Mouse (Mus musculus) myocyte (in vitro differentiated cells): ENCODE data around the gene Tcf7. TPM values are rescaled to one million over a fixed set of nuclear protein-coding genes. Genes with fewer than 3 reads are reported as not detected.
A peak's percentile ranks its signal among the peaks of the same experiment; 100 is the strongest.

Experiments
- H3K27me3 ChIP-seq: one replicate; pipeline ENCODE4 v1.6.1; 2011; ENCODE audit not compliant: control insufficient read depth, insufficient read depth, insufficient read length
- H3K36me3 ChIP-seq: one replicate; pipeline ENCODE4 v1.6.1; 2011; ENCODE audit not compliant: control insufficient read depth, insufficient read depth
- H3K4me2 ChIP-seq: one replicate; pipeline ENCODE4 v1.6.1; 2011; ENCODE audit warnings: low read depth, control low read depth
- H3K4me3 ChIP-seq: one replicate; pipeline ENCODE4 v1.5.1; 2011; ENCODE audit warnings: mild to moderate bottlenecking, control low read depth, moderate library complexity
- H3K79me2 ChIP-seq: one replicate; pipeline ENCODE4 v1.6.1; 2011; ENCODE audit not compliant: control insufficient read depth, insufficient read depth
- H3ac ChIP-seq: one replicate; pipeline ENCODE4 v1.6.1; 2011; ENCODE audit not compliant: control insufficient read depth, insufficient read length
- CEBPB ChIP-seq: IDR thresholded peaks from 2 replicates; pipeline ENCODE4 v1.6.1; 2011; ENCODE audit warnings: mild to moderate bottlenecking, moderate library complexity; ENCODE audit not compliant: poor library complexity, insufficient read depth, severe bottlenecking
- E2F4 ChIP-seq: IDR thresholded peaks from one replicate; pipeline ENCODE4 v1.6.1; 2011; ENCODE audit warnings: mild to moderate bottlenecking, control low read depth, moderate library complexity; ENCODE audit not compliant: insufficient read depth
- MAX ChIP-seq: IDR thresholded peaks from one replicate; pipeline ENCODE4 v1.6.1; 2011; ENCODE audit warnings: low read depth, mild to moderate bottlenecking, control low read depth
- MYOG ChIP-seq, 3 experiments: IDR thresholded peaks; one replicate each; pipeline ENCODE4 v1.6.1; 2011; ENCODE audit warnings: control low read depth in 2 of 3, low read depth in 2 of 3, mild to moderate bottlenecking in 2 of 3; ENCODE audit not compliant: insufficient read length in 2 of 3, control insufficient read depth in 1 of 3, insufficient read depth in 1 of 3
- POLR2A ChIP-seq: IDR thresholded peaks from one replicate; pipeline ENCODE4 v1.6.1; 2011; ENCODE audit warnings: low read depth, mild to moderate bottlenecking, control low read depth, moderate library complexity; ENCODE audit not compliant: insufficient read length
- POLR2AphosphoS2 ChIP-seq: IDR thresholded peaks from one replicate; pipeline ENCODE4 v1.6.1; 2011; ENCODE audit warnings: low read depth, control low read depth; ENCODE audit not compliant: insufficient read length
- REST ChIP-seq: IDR thresholded peaks from one replicate; pipeline ENCODE4 v1.6.1; 2011; ENCODE audit warnings: mild to moderate bottlenecking, control low read depth, moderate library complexity; ENCODE audit not compliant: insufficient read depth, insufficient read length
- SRF ChIP-seq: IDR thresholded peaks from one replicate; pipeline ENCODE4 v1.6.1; 2011; ENCODE audit warnings: low read depth; ENCODE audit not compliant: control insufficient read depth, insufficient read length
- TCF12 ChIP-seq: IDR thresholded peaks from one replicate; pipeline ENCODE4 v1.6.1; 2011; ENCODE audit warnings: mild to moderate bottlenecking, control low read depth; ENCODE audit not compliant: poor library complexity, insufficient read depth, severe bottlenecking
- TCF3 ChIP-seq: IDR thresholded peaks from one replicate; pipeline ENCODE4 v1.6.1; 2011; ENCODE audit warnings: low read depth, control low read depth; ENCODE audit not compliant: insufficient read length
- USF1 ChIP-seq: IDR thresholded peaks from one replicate; pipeline ENCODE4 v1.6.1; 2011; ENCODE audit warnings: low read depth, mild to moderate bottlenecking, control low read depth, moderate library complexity
- polyA plus RNA-seq: library from polyadenylated mRNA; unstranded; fragments of >200 nt; fragmentation: generic; extraction: Trizol; gene quantifications from one replicate; pipeline ENCODE4 v1.2.1, GENCODE M21; 2012; ENCODE audit warnings: missing spikeins

Gene Tcf7
- 17.3 TPM for polyA plus RNA-seq

DNA sequence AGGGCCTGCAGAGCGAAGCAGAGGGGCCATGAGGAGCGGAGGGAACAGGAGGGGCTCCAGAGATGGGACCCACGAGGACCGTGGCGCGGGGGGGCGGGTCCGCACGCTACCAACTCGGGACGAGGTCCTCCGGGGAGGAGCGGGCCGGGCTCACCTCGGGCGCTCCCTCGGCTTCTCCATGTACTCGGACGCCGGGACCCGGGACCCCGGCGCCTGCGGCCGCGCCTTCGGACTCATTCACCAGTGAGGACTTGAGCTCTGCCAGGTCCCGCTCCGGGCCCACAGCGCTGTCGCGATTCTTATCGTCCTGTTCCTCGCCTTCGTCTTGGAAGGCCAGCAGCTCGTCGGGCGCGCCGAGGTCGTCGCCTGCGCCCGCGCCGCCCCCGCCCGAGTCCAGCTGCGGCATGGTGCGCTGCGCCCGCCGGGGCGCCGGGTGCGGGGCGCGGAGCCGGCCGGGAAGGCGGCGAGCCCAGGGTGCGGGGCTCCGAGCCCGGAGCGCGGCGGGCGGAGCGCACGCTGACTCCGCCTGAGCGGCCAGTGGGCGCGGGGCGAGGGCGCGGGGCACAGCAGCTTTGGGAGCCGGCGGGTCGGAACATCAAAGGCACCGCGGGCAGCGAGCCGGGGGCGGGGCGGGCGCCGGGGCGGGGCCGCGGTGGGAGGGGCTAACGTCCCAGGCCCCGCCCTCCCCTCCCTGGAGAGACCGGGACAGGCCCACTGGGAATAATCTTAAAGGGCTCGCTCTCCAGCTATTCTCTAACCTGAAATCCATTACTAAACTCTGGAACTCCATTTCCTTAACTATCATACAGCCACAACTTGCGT, at the start of gene Tcf7:
Tcf7 (minus strand) TSS at position 241 of the 822 bp plus-strand sequence.
- Histone ChIP-seq H3K4me2 (peak within 1 kb of the TSS; percentile 85), H3K27me3 (no peaks in the 10 kb centered on the region), H3ac (peak within 1 kb of the TSS; percentile 74), H3K36me3 (peaks cover 5% of the 10 kb centered on the region), H3K4me3 (peak within 1 kb of the TSS; percentile 55), H3K79me2 (peaks cover 3% of the 10 kb centered on the region)
- TF ChIP-seq MYOG (IDR thresholded peaks at IDR 0.05; ENCODE audit: control insufficient read depth in 1 of 3, insufficient read depth in 1 of 3, insufficient read length in 2 of 3, low read depth in 2 of 3): peak in 1 of 3 experiments; percentile 38
- peak; percentile 51 for TF ChIP-seq POLR2AphosphoS2
- peak; percentile 63 for TF ChIP-seq POLR2A
- no peak for TF ChIP-seq MAX

DNA sequence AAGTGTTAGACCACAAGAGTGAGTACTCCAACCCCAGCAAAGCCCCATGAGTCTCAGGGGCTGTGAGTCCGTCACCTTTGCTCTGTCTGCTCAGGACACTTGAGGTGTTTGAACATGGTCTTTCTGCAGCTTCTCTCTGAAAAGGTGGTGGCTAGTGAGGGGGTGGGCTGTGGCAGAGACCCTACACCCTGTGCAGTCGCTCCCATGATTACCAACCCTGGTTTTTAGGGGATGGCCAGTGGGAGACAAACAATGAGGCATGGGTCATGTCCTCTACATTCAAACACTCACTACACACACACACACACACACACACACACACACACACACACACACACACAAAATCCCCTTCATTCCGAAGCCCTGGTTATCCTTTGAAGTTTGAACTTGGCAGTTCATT, 44.5 kb upstream of the Tcf7 start:
- TF ChIP-seq TCF3 (no peak), CEBPB (no peak), USF1 (no peak), SRF (no peak), MAX (no peak)
- Histone ChIP-seq H3K36me3 (no peaks in the 10 kb centered on the region), H3K4me3 (no peak overlapping the region), H3K27me3 (no peaks in the 10 kb centered on the region), H3ac (no peak overlapping the region), H3K4me2 (no peak overlapping the region), H3K79me2 (no peaks in the 10 kb centered on the region)

DNA sequence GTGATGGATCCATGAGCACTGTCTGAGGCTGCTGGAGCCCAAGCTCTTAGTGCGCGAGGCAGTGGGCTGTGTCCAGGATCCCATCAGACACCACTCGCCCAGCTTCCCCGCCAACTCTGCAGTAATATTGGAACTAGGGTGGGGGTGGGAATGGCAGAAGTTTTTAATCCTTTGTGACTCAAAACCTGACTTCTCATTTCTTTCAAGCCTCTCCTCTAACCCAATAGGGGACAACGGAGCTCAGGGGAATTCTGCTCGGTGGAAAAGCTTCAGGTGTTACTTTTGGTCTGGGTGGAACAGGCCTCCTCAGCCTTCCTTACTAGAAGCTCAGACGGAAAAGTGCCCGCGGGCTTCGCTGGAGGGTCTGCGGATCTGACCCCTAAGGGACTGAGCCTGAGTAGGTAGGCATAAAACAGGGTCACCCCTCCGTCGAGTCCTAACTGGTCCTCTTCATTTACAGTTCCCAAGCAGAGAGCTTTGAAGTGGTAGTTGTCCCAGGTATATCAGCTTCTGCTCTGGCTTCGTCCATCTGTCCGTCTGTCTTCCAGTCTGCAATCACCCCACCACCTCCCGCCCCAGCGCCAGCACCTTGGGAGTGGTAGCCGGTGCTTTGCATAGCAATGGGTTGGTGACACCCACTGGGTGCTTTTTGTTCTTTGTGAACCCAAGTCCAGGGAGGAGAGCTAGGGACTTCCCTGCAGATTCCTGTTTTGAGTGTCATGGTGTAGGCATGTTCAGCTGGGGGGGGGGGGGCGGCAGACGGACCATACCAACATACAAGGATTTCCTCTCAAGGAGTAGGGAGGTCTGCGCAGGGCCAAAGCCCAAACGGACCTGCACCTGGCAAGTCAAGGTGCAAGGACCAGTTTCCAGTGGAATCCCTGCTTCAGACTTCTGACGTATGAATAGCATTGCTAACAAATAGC, 41.9 kb upstream of the Tcf7 start:
- no peaks in the 10 kb centered on the region for H3K27me3 ChIP-seq
- no peak overlapping the region for H3K4me2 ChIP-seq
- no peak for TF ChIP-seq POLR2A
- no peak for TF ChIP-seq MAX
- TF ChIP-seq TCF12: no peak
- TF ChIP-seq REST: no peak
- no peaks in the 10 kb centered on the region for H3K79me2 ChIP-seq
- H3ac ChIP-seq: no peak overlapping the region
- no peaks in the 10 kb centered on the region for H3K36me3 ChIP-seq
- H3K4me3 ChIP-seq: no peak overlapping the region

DNA sequence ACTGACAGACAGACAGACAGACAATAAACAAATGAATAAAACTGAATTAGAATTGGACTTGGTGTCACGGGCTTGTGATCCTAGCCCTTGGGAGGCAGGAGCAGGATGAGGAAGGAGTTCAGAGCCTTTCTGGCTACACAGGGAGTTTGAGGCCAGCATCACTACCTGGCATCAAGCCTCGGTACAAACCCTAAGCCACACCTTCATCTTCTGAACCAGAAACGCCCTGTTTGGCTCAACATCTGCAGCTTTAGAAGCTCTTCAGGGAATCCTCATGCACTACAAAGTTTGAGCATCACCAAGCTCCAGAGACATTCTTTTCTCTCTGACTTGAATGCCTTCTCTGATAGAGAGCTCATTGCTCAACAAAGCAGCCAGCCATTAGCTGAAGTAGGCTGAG, 38.7 kb upstream of the Tcf7 start:
- no peaks in the 10 kb centered on the region for H3K79me2 ChIP-seq
- H3ac ChIP-seq: no peak overlapping the region
- TF ChIP-seq MYOG (IDR thresholded peaks at IDR 0.05; ENCODE audit: control insufficient read depth in 1 of 3, insufficient read depth in 1 of 3, insufficient read length in 2 of 3, low read depth in 2 of 3) (no peak), CEBPB (no peak), TCF12 (no peak), REST (no peak), TCF3 (no peak), POLR2AphosphoS2 (no peak)
- H3K4me2 ChIP-seq: no peak overlapping the region
- H3K27me3 ChIP-seq: no peaks in the 10 kb centered on the region
- H3K4me3 ChIP-seq: no peak overlapping the region
- no peaks in the 10 kb centered on the region for H3K36me3 ChIP-seq

DNA sequence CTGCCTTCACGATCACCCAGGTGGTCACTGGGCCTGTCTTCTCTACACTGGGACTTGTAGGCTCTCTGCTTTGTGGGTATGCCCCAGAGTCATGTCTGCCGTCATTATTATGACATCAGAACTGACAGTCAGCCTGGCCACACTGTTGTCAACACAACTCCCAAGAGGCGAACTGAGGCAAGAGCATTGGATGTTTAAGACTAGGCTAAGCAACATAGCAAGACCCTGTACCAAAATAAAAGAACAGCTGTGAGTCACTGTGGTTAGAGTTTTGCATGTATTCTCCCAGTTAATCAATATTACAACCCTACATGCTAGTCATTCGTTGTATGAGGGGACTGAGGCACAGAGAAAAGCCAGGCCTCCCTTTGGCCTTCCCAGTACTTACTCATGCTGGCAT, 37.7 kb upstream of the Tcf7 start:
- no peaks in the 10 kb centered on the region for H3K79me2 ChIP-seq
- TF ChIP-seq USF1 (no peak), TCF12 (no peak), E2F4 (no peak), CEBPB (no peak), TCF3 (no peak)
- no peak overlapping the region for H3K4me2 ChIP-seq
- no peak overlapping the region for H3ac ChIP-seq
- no peaks in the 10 kb centered on the region for H3K36me3 ChIP-seq
- no peak overlapping the region for H3K4me3 ChIP-seq
- no peaks in the 10 kb centered on the region for H3K27me3 ChIP-seq
